Mouse (Mus musculus) liver, adult 2 months (tissue): ENCODE measurements around the gene Sh3rf3. TPM values are rescaled to one million over a fixed set of nuclear protein-coding genes. Genes with fewer than 3 reads are reported as not detected.

ENCODE experiments used
- DNase-seq: peaks from one replicate; pipeline ENCODE4 v3.0.0-alpha.2; 2011; ENCODE audit warnings: low read depth, low spot score; ENCODE audit errors: extremely low read depth
- H3K27ac ChIP-seq: fragments of 200-500 bp; replicated peaks from 2 replicates; pipeline ENCODE4 v1.5.1; 2012; ENCODE audit warnings: low read depth, mild to moderate bottlenecking, control low read depth, inconsistent platforms, low read length; ENCODE audit not compliant: insufficient read depth
- H3K27me3 ChIP-seq: fragments of 200-500 bp; 2 replicates; pipeline ENCODE4 v1.6.1; 2012; ENCODE audit warnings: mild to moderate bottlenecking, moderate library complexity, low read length, inconsistent platforms; ENCODE audit not compliant: control insufficient read depth, insufficient read depth
- H3K36me3 ChIP-seq: fragments of 200-500 bp; 2 replicates; pipeline ENCODE4 v1.6.1; 2012; ENCODE audit warnings: low read length, inconsistent platforms; ENCODE audit not compliant: control insufficient read depth, insufficient read depth
- H3K4me1 ChIP-seq: fragments of 200-500 bp; 2 replicates; pipeline ENCODE4 v1.6.1; 2011; ENCODE audit warnings: low read length; ENCODE audit not compliant: control insufficient read depth, insufficient read depth
- H3K4me3 ChIP-seq: fragments of 200-500 bp; 2 replicates; pipeline ENCODE4 v1.5.1; 2011; ENCODE audit warnings: low read depth, mild to moderate bottlenecking, control low read depth, low read length, moderate library complexity; ENCODE audit not compliant: insufficient read depth
- H3K79me2 ChIP-seq: fragments of 200-500 bp; 2 replicates; pipeline ENCODE4 v1.6.1; 2012; ENCODE audit warnings: inconsistent platforms, mild to moderate bottlenecking, low read length, moderate library complexity; ENCODE audit not compliant: control insufficient read depth, insufficient read depth
- H3K9ac ChIP-seq: fragments of 200-500 bp; 2 replicates; pipeline ENCODE4 v1.6.1; 2012; ENCODE audit warnings: low read depth, mild to moderate bottlenecking, control low read depth, inconsistent platforms, low read length
- CTCF ChIP-seq: fragments of 200-500 bp; IDR thresholded peaks from 2 replicates; pipeline ENCODE4 v1.5.1; 2011; ENCODE audit warnings: low read depth, low read length, control low read depth
- POLR2A ChIP-seq: fragments of 200-500 bp; IDR thresholded peaks from 2 replicates; pipeline ENCODE4 v1.6.1; 2011; ENCODE audit warnings: low read length, control low read depth; ENCODE audit not compliant: insufficient read depth; ENCODE audit errors: extremely low read depth
- WGBS: fragments of 180-500 bp; shearing (Covaris S2); methylation state at CpG from one replicate; pipeline ENCODE4 v1.1.7; 2018; 5-methylcytosine and 5-hydroxymethylcytosine counted together
- polyA plus RNA-seq: library from polyadenylated mRNA; depleted of rRNA; stranded (reverse); fragments of >200 nt; gene quantifications from 2 replicates; pipeline ENCODE4 v1.2.3, GENCODE M21; 2012
- total RNA-seq: library from RNA; depleted of rRNA; stranded (reverse); fragments of >200 nt; gene quantifications from 2 replicates; pipeline ENCODE4 v1.2.3, GENCODE M21; 2014

Sh3rf3 gene
- total and polyA plus RNA-seq, 2 experiments: not detected

- no peak for TF ChIP-seq CTCF
- TF ChIP-seq POLR2A: no peak
- DNase-seq: no peak
- H3K36me3 ChIP-seq: no peaks in the 10 kb centered on the region
- H3K27me3 ChIP-seq: no peaks in the 10 kb centered on the region
- no peak overlapping the region for H3K27ac ChIP-seq
- no peaks in the 10 kb centered on the region for H3K4me1 ChIP-seq
- no peaks in the 10 kb centered on the region for H3K79me2 ChIP-seq
- H3K9ac ChIP-seq: no peak overlapping the region
- 89% methylated on average over 5 of the region's 5 CpGs for WGBS
- H3K4me3 ChIP-seq: no peak overlapping the region
Measured at GRCm38 (mm10) chr10:58969351-58969750, 156.2 kb downstream of the Sh3rf3 start.

- no peak for DNase-seq
- 81% methylated on average over 1 of the region's 1 CpGs for WGBS
Measured at GRCm38 (mm10) chr10:58972115-58972514, 159.0 kb downstream of the Sh3rf3 start.

DNA sequence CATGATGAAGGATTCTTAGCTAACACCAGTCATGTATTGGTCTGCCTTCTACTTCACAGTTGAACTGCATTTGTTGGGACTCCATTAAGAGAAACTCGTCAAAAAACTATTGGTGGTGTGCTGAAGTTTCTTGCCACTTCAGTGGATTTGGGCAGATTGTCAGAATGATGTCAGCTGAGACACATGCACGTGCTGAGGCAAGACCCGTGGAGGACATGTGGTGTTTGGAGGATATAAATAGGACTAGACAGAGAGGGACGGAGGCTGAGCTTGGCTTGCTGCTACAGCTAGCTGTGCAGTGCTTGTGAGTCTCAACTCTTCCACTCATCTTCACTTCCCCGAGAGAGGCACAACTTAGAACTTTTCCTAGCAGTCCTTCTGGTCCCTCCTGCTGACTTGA is 161.0 kb downstream of the Sh3rf3 start:
- Histone ChIP-seq H3K27ac (no peak overlapping the region), H3K79me2 (no peaks in the 10 kb centered on the region), H3K36me3 (no peaks in the 10 kb centered on the region), H3K4me3 (no peak overlapping the region), H3K27me3 (0 out of 2 replicates have a peak, but pooled peaks cover 3% of the 10 kb centered on the region), H3K9ac (no peak overlapping the region), H3K4me1 (no peaks in the 10 kb centered on the region)
- DNase-seq: no peak
- WGBS: 81% methylated on average over 5 of the region's 5 CpGs
- TF ChIP-seq CTCF (no peak), POLR2A (no peak)

More at GRCm38 (mm10) chr10:58972115-58972514, 159.0 kb downstream of the Sh3rf3 start:
- H3K27ac ChIP-seq: no peak overlapping the region
- H3K4me3 ChIP-seq: no peak overlapping the region
- H3K27me3 ChIP-seq: no peaks in the 10 kb centered on the region
- H3K36me3 ChIP-seq: no peaks in the 10 kb centered on the region
- no peak for TF ChIP-seq CTCF
- no peak for TF ChIP-seq POLR2A
- H3K79me2 ChIP-seq: no peaks in the 10 kb centered on the region
- H3K9ac ChIP-seq: no peak overlapping the region
- H3K4me1 ChIP-seq: no peaks in the 10 kb centered on the region

GRCm38 (mm10) chr10:58979320-58979959 is 166.3 kb downstream of the Sh3rf3 start:
- Histone ChIP-seq H3K4me1 (no peaks in the 10 kb centered on the region), H3K27me3 (0 out of 2 replicates have a peak, but pooled peaks cover 3% of the 10 kb centered on the region), H3K79me2 (no peaks in the 10 kb centered on the region), H3K4me3 (no peak overlapping the region), H3K9ac (no peak overlapping the region), H3K36me3 (no peaks in the 10 kb centered on the region), H3K27ac (no peak overlapping the region)
- DNase-seq: no peak
- TF ChIP-seq CTCF (no peak), POLR2A (no peak)
- WGBS: 76% methylated on average over 7 of the region's 7 CpGs

DNA sequence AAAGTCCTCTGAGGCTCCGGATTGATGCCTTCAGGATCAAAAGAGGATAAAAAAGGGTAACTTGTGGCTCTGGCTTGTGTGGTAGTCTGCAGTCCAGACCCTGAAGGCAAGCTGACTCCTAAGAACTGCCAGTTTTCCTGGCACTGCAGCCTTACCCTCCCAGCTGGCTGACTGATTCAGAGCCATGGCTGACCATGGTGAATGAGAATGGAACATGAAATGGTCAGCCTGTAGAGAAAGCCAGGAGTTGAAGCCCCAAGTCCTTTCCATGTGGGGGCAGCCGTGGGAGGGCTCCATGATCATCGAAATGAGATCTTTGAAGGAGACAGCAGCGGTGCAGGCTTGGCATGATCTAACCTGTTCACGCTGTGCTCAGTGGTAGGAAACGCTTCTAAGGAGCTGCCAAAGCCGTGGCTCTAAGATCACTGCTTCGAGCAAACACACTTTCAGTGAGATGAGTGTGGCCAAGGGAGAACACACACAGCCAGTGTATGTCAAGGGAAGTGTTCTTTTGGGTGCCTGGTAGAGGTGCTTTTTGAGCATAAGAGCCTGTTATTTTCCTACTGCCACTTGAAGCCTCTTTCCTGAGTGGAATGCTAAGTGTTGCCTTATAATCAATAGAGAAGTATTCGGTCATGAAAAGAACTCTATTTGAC is 168.6 kb downstream of the Sh3rf3 start:
- TF ChIP-seq CTCF (no peak), POLR2A (no peak)
- WGBS: 87% methylated on average over 9 of the region's 9 CpGs
- DNase-seq: no peak

GRCm38 (mm10) chr10:58982546-58983154 is 169.5 kb downstream of the Sh3rf3 start:
- H3K4me3 ChIP-seq: no peak overlapping the region
- H3K27ac ChIP-seq: no peak overlapping the region
- H3K79me2 ChIP-seq: no peaks in the 10 kb centered on the region
- H3K4me1 ChIP-seq: no peaks in the 10 kb centered on the region
- H3K27me3 ChIP-seq: 0 out of 2 replicates have a peak, but pooled peaks cover 3% of the 10 kb centered on the region
- H3K36me3 ChIP-seq: no peaks in the 10 kb centered on the region
- WGBS: 89% methylated on average over 5 of the region's 5 CpGs
- no peak for DNase-seq
- H3K9ac ChIP-seq: no peak overlapping the region
- TF ChIP-seq CTCF (no peak), POLR2A (no peak)

More for the DNA sequence above, 168.6 kb downstream of the Sh3rf3 start:
- Histone ChIP-seq H3K79me2 (no peaks in the 10 kb centered on the region), H3K27me3 (0 out of 2 replicates have a peak, but pooled peaks cover 3% of the 10 kb centered on the region), H3K4me3 (no peak overlapping the region), H3K36me3 (no peaks in the 10 kb centered on the region), H3K4me1 (no peaks in the 10 kb centered on the region), H3K9ac (no peak overlapping the region), H3K27ac (no peak overlapping the region)
